Mouse (Mus musculus) heart, postnatal 0 days (tissue): ENCODE data around the gene Crygd.

Experiments used
- CTCF ChIP-seq: IDR thresholded peaks from 2 replicates; pipeline ENCODE4 v1.5.1; 2016; ENCODE audit warnings: antibody characterized with exemption, control low read depth, low read depth
- EP300 ChIP-seq: IDR thresholded peaks from 2 replicates; pipeline ENCODE4 v1.6.1; 2016; ENCODE audit warnings: antibody characterized with exemption, low read depth

DNA sequence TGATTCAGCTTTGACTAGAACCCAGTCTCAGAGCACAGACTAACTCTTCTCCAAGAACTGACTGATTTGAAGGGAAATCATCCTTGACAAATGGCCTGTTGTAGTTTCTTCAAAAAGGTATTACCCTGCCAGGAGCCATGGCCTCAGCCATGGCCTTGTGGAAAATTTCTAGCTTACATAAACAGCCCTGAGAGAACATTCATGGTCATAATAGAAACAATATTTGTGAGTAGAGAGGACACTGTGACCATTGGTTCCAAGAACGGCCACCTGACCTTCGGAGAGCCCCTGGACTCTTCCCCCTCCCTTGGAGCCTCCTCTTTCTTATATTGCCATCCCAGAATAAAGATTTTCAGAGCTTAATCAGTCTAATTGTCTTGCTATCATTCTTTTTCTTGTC, 19.8 kb downstream of the Crygd start:
- TF ChIP-seq CTCF (no peak), EP300 (no peak)
